Mouse (Mus musculus) heart, embryonic 12.5 days (tissue): Measurements from ENCODE around the gene Tdrd12. TPM values are rescaled to one million over a fixed set of nuclear protein-coding genes. Genes with fewer than 3 reads are reported as not detected.

ENCODE experiments used
- ATAC-seq: fragments of 200-750 bp; cut with Nextera tagmentation; 2 replicates; pipeline ENCODE4 v1.8.0; 2017; ENCODE audit warnings: moderate TSS enrichment, moderate library complexity; ENCODE audit not compliant: insufficient number of reproducible peaks, low FRiP score
- H3K27ac ChIP-seq: fragments of 300-500 bp; sonication (generic); 2 replicates; pipeline ENCODE4 v1.5.1; 2016; ENCODE audit warnings: mild to moderate bottlenecking, moderate library complexity; ENCODE audit not compliant: poor library complexity, severe bottlenecking
- H3K27me3 ChIP-seq: fragments of 300-500 bp; sonication (generic); replicated peaks from 2 replicates; pipeline ENCODE4 v1.6.1; 2016; ENCODE audit warnings: mild to moderate bottlenecking, moderate library complexity
- H3K36me3 ChIP-seq: fragments of 300-500 bp; sonication (generic); 2 replicates; pipeline ENCODE4 v1.6.1; 2016; ENCODE audit warnings: mild to moderate bottlenecking, moderate library complexity
- H3K4me1 ChIP-seq: fragments of 300-500 bp; sonication (generic); replicated peaks from 2 replicates; pipeline ENCODE4 v1.6.1; 2016; ENCODE audit warnings: mild to moderate bottlenecking
- H3K4me2 ChIP-seq: fragments of 300-500 bp; sonication (generic); 2 replicates; pipeline ENCODE4 v1.6.1; 2016; ENCODE audit warnings: mild to moderate bottlenecking, moderate library complexity
- H3K4me3 ChIP-seq: fragments of 300-500 bp; sonication (generic); 2 replicates; pipeline ENCODE4 v1.5.1; 2016; ENCODE audit warnings: mild to moderate bottlenecking
- H3K9ac ChIP-seq: fragments of 300-500 bp; sonication (generic); 2 replicates; pipeline ENCODE4 v1.6.1; 2016; ENCODE audit warnings: mild to moderate bottlenecking, moderate library complexity
- H3K9me3 ChIP-seq: fragments of 300-500 bp; sonication (generic); replicated peaks from 2 replicates; pipeline ENCODE4 v1.6.1; 2016; ENCODE audit warnings: mild to moderate bottlenecking, moderate library complexity
- WGBS: fragments of 180-500 bp; shearing (Covaris S2); methylation state at CpG from one replicate; pipeline ENCODE4 v1.1.7; 2016; 5-methylcytosine and 5-hydroxymethylcytosine counted together
- polyA plus RNA-seq: library from polyadenylated mRNA; unstranded; fragments of >200 nt; fragmentation: Nextera tagmentation; extraction: Ambion mirVana; gene quantifications from 2 replicates; pipeline ENCODE4 v1.2.1, GENCODE M21; 2016

Gene Tdrd12
- polyA plus RNA-seq, 1 experiment from 2014 or later = 0.82 TPM

- Histone ChIP-seq H3K36me3 (no peaks in the 10 kb centered on the region), H3K9ac (no peak overlapping the region), H3K4me2 (no peak overlapping the region), H3K4me1 (peaks cover 12% of the 10 kb centered on the region), H3K4me3 (no peak overlapping the region), H3K27me3 (no peaks in the 10 kb centered on the region), H3K9me3 (no peaks in the 10 kb centered on the region), H3K27ac (no peak overlapping the region)
- WGBS = 81% methylated on average over 8 of the region's 8 CpGs
- ATAC-seq = no peak
Measured at GRCm38 (mm10) chr7:35486553-35486952, 51.0 kb downstream of the Tdrd12 start.

DNA sequence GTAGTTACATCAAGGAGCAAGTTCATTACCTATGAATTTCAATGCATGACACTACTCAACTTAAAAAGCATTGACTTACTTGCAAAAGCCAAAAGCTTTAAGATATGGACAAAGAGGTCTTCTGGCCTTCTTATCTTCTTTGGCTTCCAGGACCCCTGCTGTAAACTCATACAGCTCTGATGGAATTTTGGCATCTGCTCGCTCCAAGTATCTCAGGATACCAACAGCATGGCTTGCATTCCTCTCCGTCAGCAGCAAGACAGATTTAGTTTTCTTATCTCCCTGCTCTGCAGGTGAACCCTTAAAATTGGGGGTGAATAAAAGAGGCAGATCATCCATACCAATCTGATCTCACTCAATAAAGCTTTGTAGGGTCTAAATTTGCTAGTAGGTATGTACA, 52.4 kb downstream of the Tdrd12 start:
- peak overlapping the region; percentile 10; the same call in 1 of the 2 replicates for H3K27ac ChIP-seq
- 0 out of 2 replicates have a peak overlapping the region, but pooled peaks have one; percentile 20 for H3K4me2 ChIP-seq
- WGBS = 26% methylated on average over 2 of the region's 2 CpGs
- H3K36me3 ChIP-seq = no peaks in the 10 kb centered on the region
- peaks cover 12% of the 10 kb centered on the region for H3K4me1 ChIP-seq
- no peaks in the 10 kb centered on the region for H3K27me3 ChIP-seq
- no peak for ATAC-seq
- H3K9ac ChIP-seq = no peak overlapping the region
- no peak overlapping the region for H3K4me3 ChIP-seq
- no peaks in the 10 kb centered on the region for H3K9me3 ChIP-seq

- Histone ChIP-seq H3K36me3 (no peaks in the 10 kb centered on the region), H3K4me2 (no peak overlapping the region), H3K27ac (no peak overlapping the region), H3K27me3 (no peaks in the 10 kb centered on the region), H3K9ac (no peak overlapping the region), H3K9me3 (no peaks in the 10 kb centered on the region), H3K4me1 (no peaks in the 10 kb centered on the region), H3K4me3 (no peak overlapping the region)
- ATAC-seq = no peak
- 52% methylated on average over 2 of the region's 2 CpGs for WGBS
Measured at GRCm38 (mm10) chr7:35476457-35476856, 61.1 kb downstream of the Tdrd12 start.

- Histone ChIP-seq H3K36me3 (no peaks in the 10 kb centered on the region), H3K9me3 (no peaks in the 10 kb centered on the region), H3K4me1 (no peaks in the 10 kb centered on the region), H3K27ac (no peak overlapping the region), H3K9ac (no peak overlapping the region), H3K4me3 (no peak overlapping the region), H3K4me2 (no peak overlapping the region), H3K27me3 (no peaks in the 10 kb centered on the region)
- ATAC-seq = no peak
- WGBS = 43% methylated on average over 4 of the region's 4 CpGs
Measured at GRCm38 (mm10) chr7:35470794-35471193, 66.8 kb downstream of the Tdrd12 start.

DNA sequence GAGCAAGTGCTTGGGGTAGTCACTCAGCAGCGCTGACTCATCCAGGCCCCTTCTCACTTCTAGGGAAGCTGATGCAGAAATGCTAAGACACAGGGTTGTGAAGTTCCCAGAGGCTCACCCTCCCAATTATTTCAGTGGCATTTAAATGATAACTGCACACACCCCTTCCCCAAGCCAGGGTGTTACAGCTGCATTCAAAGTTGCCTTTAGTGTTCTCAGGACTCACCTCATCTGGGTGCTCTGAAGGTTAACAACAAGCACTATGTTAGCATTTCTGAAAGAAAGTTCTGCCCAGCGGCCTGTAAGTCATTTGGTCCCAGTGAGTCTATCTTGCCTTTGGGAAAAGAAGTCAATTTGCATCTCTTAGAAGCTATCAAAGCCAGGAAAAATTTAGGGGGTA, 69.7 kb downstream of the Tdrd12 start:
- Histone ChIP-seq H3K4me3 (no peak overlapping the region), H3K36me3 (no peaks in the 10 kb centered on the region), H3K4me2 (no peak overlapping the region), H3K4me1 (no peaks in the 10 kb centered on the region; the same call in 1 of the 2 replicates), H3K27ac (no peak overlapping the region), H3K27me3 (no peaks in the 10 kb centered on the region), H3K9me3 (no peaks in the 10 kb centered on the region), H3K9ac (no peak overlapping the region)
- no peak for ATAC-seq
- 74% methylated on average over 2 of the region's 2 CpGs for WGBS

DNA sequence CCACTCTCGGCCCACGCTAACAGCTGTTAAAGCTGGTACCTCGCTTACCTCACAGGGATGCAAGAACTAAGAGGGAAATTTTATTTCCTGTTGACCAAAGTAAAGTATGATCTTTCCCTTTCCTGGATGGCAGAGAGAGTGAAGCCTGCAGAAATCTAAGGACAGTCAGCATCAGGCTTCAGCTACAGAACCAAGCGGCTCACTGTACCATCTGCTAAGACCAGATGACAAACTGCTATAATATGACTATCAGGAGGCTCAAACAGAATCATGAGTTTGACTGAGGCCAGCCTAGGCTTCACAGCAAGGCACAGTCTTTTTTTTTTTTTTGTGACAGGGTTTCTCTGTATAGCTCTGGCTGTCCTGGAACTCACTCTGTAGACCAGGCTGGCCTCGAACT, 72.5 kb downstream of the Tdrd12 start:
- Histone ChIP-seq H3K4me3 (no peak overlapping the region), H3K36me3 (no peaks in the 10 kb centered on the region), H3K9ac (no peak overlapping the region), H3K9me3 (no peaks in the 10 kb centered on the region), H3K4me2 (no peak overlapping the region), H3K27me3 (no peaks in the 10 kb centered on the region), H3K27ac (no peak overlapping the region), H3K4me1 (peaks cover under 1% of the 10 kb centered on the region; the same call in 1 of the 2 replicates)
- WGBS = 72% methylated on average over 5 of the region's 5 CpGs
- no peak for ATAC-seq

GRCm38 (mm10) chr7:35460971-35461370, 76.6 kb downstream of the Tdrd12 start:
- ATAC-seq = no peak
- WGBS = 68% methylated on average over 4 of the region's 4 CpGs

GRCm38 (mm10) chr7:35456091-35456814, 81.3 kb downstream of the Tdrd12 start:
- H3K9me3 ChIP-seq = no peaks in the 10 kb centered on the region
- 0 out of 2 replicates have a peak, but pooled peaks cover 6% of the 10 kb centered on the region for H3K4me1 ChIP-seq
- ATAC-seq = no peak
- H3K27ac ChIP-seq = no peak overlapping the region
- H3K4me2 ChIP-seq = no peak overlapping the region
- no peaks in the 10 kb centered on the region for H3K27me3 ChIP-seq
- H3K4me3 ChIP-seq = no peak overlapping the region
- 75% methylated on average over 4 of the region's 4 CpGs for WGBS
- H3K36me3 ChIP-seq = no peaks in the 10 kb centered on the region
- H3K9ac ChIP-seq = no peak overlapping the region

More at GRCm38 (mm10) chr7:35460971-35461370, 76.6 kb downstream of the Tdrd12 start:
- no peak overlapping the region for H3K4me3 ChIP-seq
- H3K27me3 ChIP-seq = no peaks in the 10 kb centered on the region
- no peaks in the 10 kb centered on the region for H3K9me3 ChIP-seq
- no peak overlapping the region for H3K4me2 ChIP-seq
- H3K27ac ChIP-seq = no peak overlapping the region
- no peaks in the 10 kb centered on the region for H3K36me3 ChIP-seq
- H3K9ac ChIP-seq = no peak overlapping the region
- peaks cover 6% of the 10 kb centered on the region; the same call in 1 of the 2 replicates for H3K4me1 ChIP-seq

DNA sequence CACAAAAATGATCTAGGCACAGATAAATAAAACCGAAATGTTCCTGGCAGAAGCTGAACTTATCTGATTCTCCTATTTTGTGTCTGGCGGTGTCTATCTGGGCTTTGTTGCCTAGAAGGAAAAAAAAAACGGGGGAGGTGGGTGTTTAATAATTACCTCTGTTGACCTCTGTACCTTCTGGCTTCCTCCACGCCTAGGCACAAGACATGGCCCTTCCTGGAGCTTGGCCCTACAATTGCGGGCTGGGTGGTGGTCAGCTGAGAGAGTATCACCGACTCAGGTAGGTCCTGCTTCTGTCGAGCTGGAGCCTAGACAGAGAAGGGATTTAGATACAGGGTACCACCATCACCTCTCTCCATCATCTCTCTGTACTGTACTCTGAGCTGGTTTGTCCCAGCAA, 88.7 kb downstream of the Tdrd12 start:
- Histone ChIP-seq H3K27me3 (0 out of 2 replicates have a peak, but pooled peaks cover 6% of the 10 kb centered on the region), H3K4me3 (no peak overlapping the region), H3K4me2 (no peak overlapping the region), H3K36me3 (no peaks in the 10 kb centered on the region), H3K27ac (0 out of 2 replicates have a peak overlapping the region, but pooled peaks have one; percentile 30), H3K9me3 (no peaks in the 10 kb centered on the region), H3K4me1 (peaks cover 11% of the 10 kb centered on the region), H3K9ac (no peak overlapping the region)
- 59% methylated on average over 7 of the region's 7 CpGs for WGBS
- no peak for ATAC-seq

DNA sequence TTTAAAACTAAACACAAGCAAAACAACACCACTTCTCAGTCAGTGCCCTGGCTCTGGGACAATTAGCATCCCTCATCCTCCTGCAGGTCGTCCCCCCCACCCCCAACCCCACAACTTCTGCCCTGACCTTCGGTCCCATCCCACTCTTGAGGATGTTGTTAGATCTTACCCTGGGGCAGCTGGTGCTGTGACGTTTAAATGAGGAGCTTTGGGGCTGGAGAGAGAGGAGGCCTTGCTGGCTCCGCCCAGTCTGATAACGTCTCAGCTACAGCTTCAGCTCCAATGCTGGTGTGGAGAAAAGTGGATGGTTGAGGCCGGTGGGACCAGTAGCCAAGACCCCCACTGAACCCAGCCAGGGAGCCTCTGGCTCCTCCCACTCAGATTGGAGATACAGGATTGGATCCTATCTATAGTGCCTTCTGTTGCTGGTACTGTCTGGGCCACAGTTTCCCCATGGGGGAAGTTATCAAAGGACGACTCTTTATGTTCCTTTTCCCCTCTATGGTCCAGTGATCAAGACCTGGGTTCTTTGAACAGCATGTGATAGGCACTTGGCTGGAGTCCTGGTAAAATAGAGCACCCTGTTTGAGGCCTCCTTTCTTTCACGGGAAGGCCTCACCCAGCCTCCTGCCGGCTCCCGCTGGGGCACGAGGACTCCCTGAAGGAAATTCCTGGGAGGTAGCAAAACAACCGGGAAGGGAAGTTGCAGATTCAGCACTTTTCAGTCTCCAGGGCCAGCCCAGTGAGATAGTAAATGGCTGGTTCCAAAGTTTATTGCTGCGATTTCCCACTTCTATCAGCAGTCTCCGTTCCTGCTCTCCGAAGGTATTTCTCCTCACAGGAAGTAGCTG, 89.3 kb downstream of the Tdrd12 start, which contains the start of gene Slc7a9:
TSS of gene Slc7a9 (plus strand) at position 801 of the 851 bp plus-strand sequence.
- Histone ChIP-seq H3K27me3 (0 out of 2 replicates have a peak, but pooled peaks cover 6% of the 10 kb centered on the region), H3K4me2 (0 out of 2 replicates have a peak within 1 kb of the TSS, but pooled peaks have one; percentile 4), H3K4me1 (peaks cover 11% of the 10 kb centered on the region), H3K36me3 (no peaks in the 10 kb centered on the region), H3K27ac (peak within 1 kb of the TSS; percentile 30; the same call in 1 of the 2 replicates), H3K4me3 (no peak within 1 kb of the TSS), H3K9me3 (0 out of 2 replicates have a peak, but pooled peaks cover 5% of the 10 kb centered on the region), H3K9ac (no peak within 1 kb of the TSS)
- 16% methylated on average over 15 of the region's 15 CpGs for WGBS
- peak; percentile 65 for ATAC-seq

- Histone ChIP-seq H3K36me3 (no peaks in the 10 kb centered on the region), H3K4me1 (peaks cover 11% of the 10 kb centered on the region), H3K9ac (no peak overlapping the region), H3K27me3 (0 out of 2 replicates have a peak, but pooled peaks cover 6% of the 10 kb centered on the region), H3K4me2 (no peak overlapping the region), H3K27ac (no peak overlapping the region), H3K4me3 (no peak overlapping the region), H3K9me3 (0 out of 2 replicates have a peak, but pooled peaks cover 9% of the 10 kb centered on the region)
- no peak for ATAC-seq
- 54% methylated on average over 4 of the region's 4 CpGs for WGBS
Measured at GRCm38 (mm10) chr7:35447501-35447900, 90.0 kb downstream of the Tdrd12 start.
